Mouse (Mus musculus) adipocyte (in vitro differentiated cells): ENCODE data around the gene Map4k2.

Source experiments
- DNase-seq: peaks from one replicate; pipeline ENCODE4 v3.0.0-alpha.2; 2016; ENCODE audit warnings: low spot score

Map4k2 gene

DNA sequence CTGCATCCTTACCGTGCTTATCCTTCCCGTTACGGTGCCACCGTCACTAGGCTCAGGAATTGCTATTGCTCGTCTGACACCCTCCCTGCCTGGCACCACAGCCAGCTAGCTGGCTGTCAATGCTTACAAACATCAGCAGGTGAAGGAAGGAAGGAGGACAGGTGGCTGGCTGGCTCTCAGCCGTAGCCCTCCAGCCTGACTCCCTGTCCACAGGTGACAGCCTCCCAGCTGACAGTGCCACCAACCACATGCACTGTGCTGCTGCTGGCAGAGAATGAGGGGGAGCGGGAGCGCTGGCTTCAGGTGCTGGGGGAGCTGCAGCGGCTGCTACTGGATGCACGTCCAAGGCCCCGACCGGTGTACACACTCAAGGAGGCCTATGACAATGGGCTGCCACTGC lies 22.8 kb upstream of the Map4k2 start:
- DNase-seq: no peak

DNA sequence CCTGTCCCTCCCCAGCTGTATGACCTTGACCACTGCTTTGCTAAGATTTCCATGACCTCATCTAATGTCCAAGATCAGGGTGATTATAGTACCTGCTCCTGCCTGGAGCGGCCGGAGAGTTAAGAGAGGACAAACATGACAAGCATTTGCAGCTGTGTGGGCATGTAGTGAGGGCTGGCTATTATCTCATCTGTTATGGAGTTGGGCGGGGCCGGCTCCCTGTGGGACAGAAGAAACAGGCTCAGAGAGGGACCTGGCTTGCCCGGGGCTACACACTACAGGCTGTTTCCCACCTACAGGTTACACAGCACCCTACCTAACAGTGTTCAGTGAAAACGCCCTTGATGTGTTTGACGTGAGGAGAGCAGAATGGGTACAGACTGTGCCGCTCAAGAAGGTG lies 19.6 kb upstream of the Map4k2 start:
- DNase-seq: no peak

DNA sequence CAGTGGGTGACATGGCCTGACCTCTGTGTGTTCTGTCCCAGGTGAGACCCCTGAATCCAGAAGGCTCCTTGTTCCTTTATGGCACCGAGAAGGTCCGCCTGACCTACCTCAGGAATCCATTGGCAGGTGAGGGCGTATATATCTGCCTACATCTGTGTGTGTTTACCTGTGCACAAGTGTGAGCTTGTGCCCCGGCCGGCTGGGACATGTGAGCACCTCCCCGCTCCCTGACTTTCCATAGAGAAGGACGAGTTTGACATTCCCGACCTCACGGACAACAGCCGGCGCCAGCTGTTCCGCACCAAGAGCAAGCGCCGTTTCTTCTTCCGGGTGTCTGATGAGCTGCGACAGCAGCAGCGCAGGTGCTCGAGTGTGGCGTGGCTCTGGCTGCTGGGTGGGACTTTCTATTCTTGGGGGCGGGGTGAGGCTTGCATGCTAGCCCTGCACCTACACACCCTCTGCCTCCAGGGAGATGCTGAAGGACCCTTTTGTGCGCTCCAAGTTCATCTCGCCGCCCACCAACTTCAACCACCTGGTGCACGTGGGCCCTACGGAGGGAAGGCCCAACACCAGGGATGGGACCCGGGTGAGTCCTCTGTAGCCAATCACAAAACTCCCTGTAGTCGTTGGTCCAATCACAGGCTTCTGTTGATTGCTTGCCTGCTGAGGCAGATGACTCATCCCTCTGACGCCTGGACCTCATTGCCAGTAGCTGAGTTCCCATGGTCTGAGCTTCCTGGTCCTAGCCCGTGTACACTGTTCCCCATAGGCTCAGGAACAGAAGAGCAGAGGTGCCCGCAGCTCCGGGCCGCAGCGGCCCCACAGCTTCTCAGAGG lies 18.9 kb upstream of the Map4k2 start:
- no peak for DNase-seq

DNA sequence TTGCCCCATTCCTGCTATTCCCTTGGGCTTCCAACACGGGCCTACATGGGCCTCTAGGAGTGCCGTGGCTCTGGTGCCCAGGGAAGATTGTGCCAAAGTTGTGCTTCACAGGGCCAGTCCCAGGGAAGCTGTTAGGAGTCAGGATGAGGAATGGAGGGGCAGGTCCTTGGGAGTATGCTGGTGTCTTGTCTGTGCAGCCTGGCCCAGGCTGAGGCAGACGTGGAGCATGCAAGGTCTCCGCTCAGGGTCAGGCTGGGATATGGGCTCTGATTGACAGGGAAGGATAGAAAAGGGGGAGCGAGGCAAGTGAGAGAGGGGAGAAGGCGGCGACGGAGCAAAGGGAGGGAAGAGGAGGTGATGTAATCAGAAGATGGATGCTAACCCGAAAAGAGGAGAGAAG lies 16.2 kb upstream of the Map4k2 start:
- DNase-seq: no peak

DNA sequence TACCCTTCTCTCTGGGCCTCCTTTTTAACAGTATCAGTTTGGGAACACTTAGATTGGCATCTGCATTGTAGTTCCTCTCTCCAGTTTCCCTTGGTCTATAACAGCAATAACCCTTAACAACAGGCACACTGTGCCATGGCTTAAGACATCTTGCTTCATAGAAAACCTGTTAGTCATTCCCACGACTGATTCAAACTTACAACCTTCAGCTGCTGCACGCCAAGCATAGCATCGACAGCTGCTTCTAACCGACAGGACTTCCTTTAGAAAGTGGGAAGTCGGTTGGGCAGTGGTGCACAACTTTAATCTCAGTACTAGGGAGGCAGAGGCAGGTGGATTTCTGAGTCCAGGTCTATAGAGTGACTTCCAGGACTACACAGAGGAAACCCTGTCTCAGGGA lies 9.8 kb upstream of the Map4k2 start:
- DNase-seq: no peak

DNA sequence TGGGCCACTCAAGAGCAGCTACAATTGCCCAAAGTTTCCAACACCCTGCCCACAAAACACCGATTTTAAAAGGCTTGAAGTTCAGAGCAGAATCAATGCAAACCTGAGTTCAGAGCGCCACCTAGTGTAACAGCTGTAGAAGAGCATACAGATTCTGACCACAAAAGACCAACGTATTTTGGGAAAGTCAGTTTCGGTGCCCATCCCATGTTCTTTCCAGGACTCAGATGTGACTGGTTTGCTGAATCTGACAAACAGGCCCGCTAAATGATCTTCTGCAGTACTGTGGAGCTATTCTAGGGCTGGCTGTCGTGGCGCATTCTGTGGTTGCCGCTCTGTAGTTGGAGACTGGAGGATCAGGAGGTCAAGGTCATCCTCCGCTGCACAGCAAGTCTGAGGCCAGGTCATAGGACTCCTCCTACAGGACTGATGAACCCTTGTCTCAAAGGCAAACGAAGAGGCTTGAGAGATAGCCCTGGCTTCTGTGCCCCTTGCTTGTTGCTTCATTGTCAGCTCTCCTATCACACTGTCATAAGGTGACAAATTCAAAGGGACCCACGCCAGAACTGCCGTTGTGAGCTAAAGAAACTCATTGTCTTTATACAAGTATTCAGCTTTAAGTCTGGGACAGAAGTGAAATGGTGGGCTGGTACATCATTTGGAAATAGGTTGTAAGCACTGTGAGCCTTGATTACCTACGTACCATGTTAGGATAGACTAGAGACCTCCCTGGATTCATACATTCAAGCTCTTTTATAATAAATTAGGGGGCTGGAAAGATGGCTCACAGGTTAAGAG lies 9.0 kb upstream of the Map4k2 start:
- DNase-seq: peak; percentile 71

DNA sequence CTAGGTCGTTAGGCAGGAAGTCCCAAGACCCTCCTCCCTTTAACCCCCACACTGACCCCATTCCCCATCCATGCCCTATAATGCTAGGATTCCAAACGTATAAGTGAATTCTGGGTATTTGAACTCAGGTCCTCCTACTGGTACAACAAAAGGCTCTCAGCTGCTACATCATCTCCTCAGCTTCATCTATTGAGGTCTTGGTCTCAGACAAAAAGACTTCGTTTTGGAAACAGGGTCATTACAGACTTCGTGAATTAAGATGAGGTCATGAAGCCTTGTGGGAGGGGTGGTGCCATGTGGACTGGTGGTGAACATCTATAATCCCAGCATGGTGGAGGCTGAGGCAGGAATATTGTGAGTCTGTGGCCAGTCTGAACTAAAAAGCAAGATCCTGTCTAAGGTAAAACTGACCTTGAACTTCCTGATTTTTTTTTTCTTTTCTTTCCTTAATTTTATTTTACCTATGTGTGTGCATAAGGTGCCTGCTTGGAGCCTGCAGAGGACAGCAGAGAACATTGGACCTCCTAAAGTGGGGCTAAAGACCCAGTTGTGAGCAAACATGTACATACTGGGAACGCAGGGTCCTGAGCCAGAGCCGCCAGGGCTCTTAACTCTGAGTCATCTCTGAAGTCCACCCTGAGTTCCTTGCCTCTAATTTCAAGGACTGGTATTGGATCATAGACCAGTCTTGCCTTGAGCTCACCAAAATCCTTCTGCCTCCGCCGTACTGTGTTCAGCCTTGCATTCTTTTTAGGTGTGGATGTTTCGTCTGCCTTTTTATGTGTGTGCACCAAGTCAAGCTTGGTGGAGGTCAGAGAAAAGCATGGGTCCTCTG lies 7.0 kb upstream of the Map4k2 start:
- no peak for DNase-seq

DNA sequence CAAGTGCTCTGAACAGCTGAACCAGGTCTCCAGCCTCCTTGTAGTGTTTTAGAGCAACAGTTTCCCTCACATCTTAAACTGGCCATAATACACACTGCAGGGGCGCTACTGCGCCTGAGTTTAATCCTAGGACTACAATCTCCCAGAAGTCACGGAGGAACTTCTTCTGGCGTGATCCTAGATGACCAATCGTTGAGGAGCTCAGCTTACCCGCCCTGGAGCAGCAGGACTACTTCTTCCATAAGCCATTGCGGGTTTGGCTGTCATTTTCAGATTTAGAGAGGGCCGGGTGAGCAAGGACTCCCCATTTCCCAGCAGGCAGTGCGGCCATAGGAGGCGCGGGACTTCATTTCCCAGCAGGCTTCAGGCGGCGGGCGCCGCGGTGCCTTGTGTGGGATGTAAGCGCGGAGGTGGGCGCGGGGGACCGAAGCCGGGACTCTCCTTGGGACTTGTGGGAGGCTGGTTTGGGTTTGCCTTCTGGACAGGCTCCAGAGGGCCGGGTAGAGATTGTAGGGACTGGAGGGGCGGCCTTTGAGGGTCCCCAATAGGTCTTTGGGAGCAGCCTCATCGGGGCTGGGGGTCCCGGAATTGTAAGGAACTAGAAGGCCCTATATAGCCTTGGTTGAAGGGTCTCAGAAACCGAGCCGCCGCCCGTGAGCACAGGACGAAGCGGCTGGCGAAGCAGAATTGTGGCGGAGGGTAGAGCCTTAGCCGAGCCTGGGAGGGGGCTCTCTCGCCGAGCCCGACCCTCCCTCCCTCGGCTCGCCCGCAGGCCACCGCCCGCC lies 6.1 kb upstream of the Map4k2 start, which contains the start of gene Men1:
Gene Men1, plus strand, starts transcription at position 307 of the 785 bp plus-strand sequence.
- peak; percentile 99 for DNase-seq

DNA sequence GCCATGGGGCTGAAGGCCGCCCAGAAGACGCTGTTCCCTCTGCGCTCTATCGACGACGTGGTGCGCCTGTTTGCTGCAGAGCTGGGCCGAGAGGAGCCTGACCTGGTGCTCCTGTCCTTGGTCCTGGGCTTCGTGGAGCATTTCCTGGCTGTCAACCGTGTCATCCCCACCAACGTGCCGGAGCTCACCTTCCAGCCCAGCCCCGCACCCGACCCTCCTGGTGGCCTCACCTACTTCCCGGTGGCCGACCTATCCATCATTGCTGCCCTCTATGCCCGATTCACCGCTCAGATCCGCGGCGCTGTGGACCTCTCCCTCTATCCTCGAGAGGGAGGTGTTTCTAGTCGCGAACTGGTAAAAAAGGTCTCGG lies 5.5 kb upstream of the Map4k2 start:
- DNase-seq: no peak

DNA sequence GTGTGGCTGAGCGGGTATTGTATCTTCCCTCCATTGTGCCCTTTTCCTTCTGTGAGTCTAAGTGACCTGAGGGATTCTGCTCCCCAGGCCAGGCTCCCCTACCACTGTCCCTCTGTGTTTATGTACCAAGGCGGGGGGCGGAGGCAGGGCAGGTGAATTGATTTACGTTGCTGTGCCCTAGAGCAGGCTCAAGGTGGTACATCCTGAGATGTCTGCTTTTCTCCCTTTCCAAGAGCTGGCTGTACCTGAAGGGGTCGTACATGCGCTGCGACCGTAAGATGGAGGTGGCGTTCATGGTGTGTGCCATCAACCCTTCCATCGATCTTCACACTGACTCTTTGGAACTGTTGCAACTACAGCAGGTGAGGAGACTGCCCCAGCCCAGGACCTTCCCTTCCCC lies 4.0 kb upstream of the Map4k2 start:
- no peak for DNase-seq

DNA sequence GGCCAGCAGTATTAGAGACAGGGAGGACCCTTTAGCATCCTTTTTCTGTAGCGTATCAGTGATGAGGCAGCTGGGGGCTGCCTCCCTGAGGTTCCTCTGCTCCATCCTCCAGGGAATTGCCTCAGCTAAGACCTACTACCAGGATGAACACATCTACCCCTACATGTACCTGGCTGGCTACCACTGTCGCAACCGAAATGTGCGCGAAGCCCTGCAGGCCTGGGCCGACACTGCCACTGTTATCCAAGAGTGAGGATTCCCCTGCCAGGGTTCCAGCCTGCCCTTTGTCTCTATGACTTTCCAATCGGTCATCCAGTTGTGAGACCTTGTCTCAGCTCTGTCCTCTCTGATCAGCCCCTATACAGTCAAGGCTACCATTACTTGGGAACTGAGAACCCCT lies 2.8 kb upstream of the Map4k2 start:
- no peak for DNase-seq

DNA sequence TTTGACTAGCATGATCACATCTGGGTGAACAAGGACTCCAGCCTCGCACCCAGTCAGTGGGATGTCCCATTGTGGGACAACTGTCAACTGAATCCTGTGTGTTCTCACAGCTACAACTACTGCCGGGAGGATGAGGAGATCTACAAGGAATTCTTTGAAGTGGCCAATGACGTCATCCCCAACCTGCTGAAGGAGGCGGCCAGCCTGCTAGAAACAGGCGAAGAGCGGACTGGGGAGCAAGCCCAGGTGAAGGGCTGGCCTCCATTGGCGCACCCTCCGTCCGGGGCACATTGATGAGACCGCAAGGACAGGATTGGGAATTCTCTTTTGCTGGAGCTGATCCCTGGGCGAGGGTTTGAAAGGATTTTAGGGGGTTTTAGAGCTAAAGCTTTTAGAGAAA lies 2.2 kb upstream of the Map4k2 start:
- no peak for DNase-seq

DNA sequence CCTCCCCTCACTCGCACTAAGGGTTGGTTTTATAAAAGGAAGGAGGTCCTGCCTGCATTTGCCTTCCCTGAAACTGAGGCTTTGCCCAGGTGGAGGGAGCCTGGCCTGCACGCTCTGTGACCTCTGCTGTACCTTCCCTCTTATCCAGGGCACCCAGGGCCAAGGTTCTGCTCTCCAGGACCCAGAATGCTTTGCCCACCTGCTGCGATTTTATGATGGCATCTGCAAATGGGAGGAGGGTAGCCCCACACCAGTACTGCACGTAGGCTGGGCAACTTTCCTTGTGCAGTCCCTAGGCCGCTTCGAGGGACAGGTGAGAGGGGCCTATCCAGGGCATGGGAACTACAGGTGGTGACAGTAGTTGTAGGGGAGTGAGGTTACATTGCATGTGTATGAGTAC lies 1.7 kb upstream of the Map4k2 start:
- DNase-seq: no peak

DNA sequence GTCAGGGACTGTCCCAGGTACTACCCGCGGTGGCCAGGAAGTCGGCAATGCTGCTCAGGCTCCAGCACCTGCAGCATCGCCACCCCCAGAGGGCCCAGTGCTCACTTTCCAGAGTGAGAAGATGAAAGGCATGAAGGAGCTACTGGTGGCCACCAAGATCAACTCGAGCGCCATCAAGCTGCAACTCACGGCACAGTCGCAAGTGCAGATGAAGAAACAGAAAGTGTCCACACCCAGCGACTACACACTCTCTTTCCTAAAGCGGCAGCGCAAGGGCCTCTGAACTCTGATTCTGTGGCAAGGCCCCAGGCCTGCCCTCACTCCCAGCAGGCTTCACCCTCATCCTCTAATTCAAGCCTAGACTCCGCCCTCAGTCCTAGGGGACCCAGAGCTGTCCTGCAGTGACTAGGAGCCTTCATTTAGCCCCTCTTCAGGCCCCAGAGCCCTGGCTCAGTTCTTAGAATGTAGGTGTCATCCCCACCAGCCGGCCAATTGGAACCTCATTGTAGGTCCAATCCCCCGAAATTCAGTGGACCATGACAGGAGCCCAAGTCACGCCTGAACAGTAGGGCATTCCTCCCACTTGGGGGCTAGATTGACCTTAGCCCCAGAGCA lies 938 bp upstream of the Map4k2 start:
- DNase-seq: no peak

DNA sequence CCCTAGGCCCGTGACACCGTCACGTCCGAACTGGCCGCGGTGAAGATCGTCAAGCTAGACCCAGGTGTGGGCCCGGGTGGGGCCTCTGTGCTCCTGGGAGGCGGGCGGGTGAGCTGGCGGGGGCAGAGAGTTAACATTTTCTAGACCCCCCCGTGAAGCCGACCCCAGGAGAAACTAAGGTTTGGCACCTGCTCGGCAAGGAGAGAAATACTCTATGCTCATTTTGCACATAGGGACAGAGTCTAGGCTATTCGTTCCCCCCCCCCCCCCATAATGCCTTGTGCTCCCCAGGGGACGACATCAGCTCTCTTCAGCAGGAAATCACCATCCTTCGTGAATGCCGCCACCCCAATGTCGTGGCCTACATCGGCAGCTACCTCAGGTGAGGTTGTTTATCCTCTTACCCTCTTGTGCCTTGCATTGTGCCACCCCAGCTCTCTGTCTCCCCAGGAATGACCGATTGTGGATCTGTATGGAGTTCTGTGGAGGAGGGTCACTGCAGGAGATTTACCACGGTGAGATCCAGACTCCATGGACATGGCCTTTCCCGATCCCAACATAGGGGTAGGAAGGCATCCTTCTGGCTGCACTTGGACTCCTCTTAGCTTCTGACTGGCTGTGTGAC lies 630 bp downstream of the Map4k2 start:
- DNase-seq: no peak

DNA sequence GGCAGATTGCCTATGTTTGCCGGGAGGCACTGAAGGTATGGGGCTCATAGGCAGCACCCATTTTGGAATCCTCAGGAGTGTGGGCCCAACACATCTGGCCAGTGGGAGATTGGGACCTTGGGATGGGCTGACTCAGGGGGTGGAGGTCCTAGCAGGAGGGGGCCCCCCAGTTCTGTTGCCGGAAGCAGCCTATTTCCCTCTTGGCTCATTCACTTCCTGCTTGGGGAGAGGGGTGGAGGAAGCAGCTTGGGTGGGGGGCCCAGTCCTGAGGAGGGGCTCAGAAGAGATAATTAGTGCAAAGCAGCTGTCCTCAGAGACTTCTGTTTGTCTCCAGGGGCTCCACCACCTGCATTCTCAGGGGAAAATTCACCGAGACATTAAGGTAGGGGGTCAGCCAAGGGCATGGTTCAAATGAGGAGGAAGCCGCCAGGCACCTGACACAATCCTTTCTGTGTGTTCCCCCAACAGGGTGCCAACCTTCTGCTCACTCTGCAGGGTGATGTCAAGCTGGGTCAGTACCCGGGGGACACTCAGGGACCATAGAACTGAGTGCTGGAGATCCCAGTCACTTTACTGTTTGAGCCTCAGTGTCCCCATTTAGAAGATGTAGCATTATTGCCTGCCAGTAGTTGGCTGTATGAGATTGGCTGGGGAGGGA lies 1.5 kb downstream of the Map4k2 start:
- DNase-seq: no peak

DNA sequence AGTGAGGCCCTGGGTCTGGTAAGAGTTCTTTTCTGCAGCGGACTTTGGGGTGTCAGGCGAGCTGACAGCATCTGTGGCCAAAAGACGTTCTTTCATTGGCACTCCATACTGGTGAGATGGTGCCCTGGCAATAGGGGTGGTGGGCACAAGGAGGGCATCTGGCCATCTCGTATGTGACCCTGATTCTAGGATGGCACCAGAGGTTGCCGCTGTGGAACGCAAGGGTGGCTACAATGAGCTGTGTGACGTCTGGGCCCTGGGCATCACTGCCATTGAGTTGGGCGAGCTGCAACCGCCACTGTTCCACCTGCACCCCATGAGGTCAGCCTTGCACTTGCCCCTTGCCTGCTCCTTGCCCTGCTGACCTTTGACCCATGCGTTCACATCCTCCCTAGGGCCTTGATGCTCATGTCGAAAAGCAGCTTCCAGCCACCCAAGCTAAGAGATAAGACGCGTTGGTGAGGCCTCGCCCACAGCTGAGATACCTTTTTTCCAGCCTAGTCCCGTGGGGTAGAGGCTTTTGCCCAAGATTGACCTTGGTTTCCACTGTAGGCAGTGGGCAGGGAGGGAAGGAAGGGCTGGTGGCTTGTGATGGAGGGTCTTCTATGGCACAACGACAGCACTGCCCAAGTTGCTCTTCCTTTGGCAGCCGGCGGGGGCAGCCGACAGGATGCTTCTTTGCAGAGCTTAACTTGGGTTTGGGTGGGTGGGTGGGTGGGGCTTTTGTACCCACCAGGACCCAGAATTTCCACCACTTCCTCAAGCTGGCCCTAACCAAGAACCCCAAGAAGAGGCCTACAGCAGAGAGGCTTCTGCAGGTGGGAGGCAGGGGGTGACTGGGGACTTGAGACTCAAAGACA lies 2.4 kb downstream of the Map4k2 start:
- DNase-seq: no peak

DNA sequence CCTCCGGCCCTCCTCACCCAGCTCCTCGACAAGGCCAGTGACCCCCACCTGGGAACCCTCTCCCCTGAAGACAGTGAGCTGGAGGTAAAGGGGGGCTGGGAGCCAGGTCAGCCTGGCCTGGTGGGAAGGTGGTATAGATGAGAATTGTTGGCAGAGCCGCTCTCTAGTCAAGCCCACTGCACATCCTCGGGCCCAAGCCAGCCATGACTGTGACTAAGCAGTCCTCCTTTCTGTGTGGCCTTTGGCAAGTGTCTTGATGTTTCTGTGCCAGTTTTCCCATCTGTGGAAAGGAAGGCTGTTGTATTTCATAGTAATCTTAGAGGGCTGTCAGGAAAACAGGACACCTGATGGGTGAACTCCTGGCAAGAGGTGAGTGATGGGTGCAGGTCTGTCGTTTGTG lies 3.1 kb downstream of the Map4k2 start:
- no peak for DNase-seq

DNA sequence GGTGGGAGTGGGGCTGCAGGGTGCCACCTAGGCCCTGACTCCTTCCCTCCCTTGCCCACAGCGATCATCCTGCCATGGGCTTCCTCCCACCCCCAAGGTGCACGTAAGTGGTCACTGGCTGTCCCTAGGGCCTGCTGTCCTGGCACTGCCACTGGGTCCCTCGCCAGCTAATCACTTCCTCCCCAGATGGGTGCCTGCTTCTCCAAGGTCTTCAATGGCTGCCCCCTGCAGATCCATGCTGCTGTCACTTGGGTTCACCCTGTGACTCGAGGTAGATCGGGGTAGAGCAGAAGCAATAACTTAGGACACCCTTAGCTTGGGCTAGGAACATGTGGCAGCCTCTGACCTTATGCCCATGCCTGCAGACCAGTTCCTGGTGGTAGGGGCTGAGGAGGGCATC lies 5.1 kb downstream of the Map4k2 start:
- no peak for DNase-seq
